Mouse (Mus musculus) layer of hippocampus, postnatal 14 days (tissue): ENCODE measurements around the gene Casq2. TPM values are rescaled to one million over a fixed set of nuclear protein-coding genes. Genes with fewer than 3 reads are reported as not detected.

Experiments used
- DNase-seq, 2 experiments: peaks; one replicate each; pipeline ENCODE4 v3.0.0; 2021 to 2022; ENCODE audit warnings: low spot score in 2 of 2, mixed read lengths in 1 of 2
- total RNA-seq, 2 experiments: library from RNA; stranded (reverse); gene quantifications; 2 replicates each; pipeline ENCODE4 v1.2.3; 2021

Casq2 gene
- total RNA-seq, 2 experiments from 2014 or later = 1.2 to 1.3 TPM

DNA sequence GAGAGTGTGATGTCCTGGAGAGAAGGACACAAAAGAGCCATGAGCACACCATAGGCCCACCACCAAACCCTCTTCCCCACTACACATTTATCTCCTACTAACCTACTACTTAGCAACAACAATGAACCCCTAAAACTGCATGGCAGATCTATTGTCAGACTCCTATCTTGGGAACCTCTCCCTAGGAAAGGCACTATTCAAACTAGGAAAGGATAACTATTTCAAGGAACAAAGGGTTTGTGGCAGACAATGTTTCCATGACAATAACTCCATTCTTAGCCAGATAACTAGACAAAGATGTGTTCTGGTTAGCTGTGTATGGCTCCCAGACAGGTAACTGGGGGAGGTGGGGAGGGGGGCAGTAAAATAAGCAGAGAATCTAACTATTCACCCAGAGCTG, 104.4 kb downstream of the Casq2 start:
- no peak for DNase-seq

GRCm38 (mm10) chr3:102191575-102191974, 105.4 kb downstream of the Casq2 start:
- no peak for DNase-seq

- no peak for DNase-seq
Observed at GRCm38 (mm10) chr3:102192621-102193020, 106.4 kb downstream of the Casq2 start.

- no peak for DNase-seq
Observed at GRCm38 (mm10) chr3:102193488-102194290, 107.5 kb downstream of the Casq2 start.

DNA sequence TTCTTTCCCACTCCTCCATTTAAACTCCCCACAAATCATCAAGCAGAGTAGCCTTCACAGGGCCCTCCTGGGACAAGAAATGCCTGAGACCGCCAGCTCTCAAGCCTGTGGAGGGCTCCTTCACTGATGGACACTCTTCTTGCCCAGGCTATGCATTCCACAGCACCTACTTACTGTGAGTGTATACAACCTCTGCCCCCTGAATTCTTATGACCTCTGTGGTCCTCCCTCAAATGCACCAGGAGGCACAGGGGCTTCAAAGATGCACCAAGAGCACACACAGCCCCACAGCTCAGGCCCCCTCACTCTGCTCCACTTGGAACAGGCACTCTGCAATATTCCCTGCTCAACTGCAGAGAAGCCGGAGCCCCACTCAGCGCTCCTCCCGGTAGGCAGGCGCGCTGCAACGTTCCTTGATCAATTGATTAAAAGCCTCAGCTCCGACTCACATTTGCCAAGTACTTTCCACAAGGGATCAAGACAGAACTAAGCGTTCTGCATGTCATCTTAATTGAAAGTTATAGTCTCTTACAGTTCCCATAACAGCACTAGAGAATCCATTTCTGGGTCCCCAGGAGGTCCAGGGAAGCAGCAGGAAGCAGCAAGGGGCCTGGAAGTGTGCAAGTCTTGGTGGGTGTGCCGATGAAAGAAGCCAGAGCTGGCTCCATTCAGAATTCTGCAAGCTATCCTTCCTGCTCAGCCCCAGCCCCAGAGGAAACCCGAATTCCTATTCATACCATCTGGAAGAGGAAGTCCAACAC, 108.3 kb downstream of the Casq2 start:
- DNase-seq = no peak

DNA sequence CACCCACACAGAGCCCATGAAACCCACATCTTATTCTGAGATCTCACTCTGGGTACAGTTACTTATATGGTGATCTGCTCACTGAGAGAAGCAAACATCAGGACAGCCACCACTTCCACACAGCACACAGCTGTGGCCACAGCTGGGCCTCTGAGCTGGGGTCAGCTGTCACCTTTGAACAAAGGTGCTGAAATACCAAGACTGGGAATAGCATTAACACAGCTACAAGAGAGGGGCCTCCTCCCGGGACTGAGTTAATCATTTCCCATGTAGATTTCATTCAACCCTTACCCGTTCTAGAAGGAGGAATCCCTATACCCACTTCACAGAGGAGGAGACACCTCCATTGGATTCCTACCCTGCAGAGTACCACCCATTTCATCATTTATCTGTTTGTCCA, 109.5 kb downstream of the Casq2 start:
- no peak for DNase-seq

Other genes with a start within 250 kb of the Casq2 start
- gene Mab21l3, start 237.5 kb upstream of the Casq2 start, total RNA-seq = under 1 TPM in 1 of 2 experiments, not detected in 1; 0.18 TPM
- 10 to 100 TPM; 10.6 to 12.3 TPM for gene Slc22a15, start 162.0 kb upstream of the Casq2 start, total RNA-seq
- gene Nhlh2, start 76.3 kb upstream of the Casq2 start, total RNA-seq = 1 to 10 TPM; 3.2 to 4.0 TPM
- 10 to 100 TPM in 1 of 2 experiments, 1 to 10 TPM in 1; 9.2 to 12.5 TPM for gene Vangl1, start 118.3 kb downstream of the Casq2 start, total RNA-seq